ENCODE assay signal across 18 mouse cellular contexts in the genomic region with DNA sequence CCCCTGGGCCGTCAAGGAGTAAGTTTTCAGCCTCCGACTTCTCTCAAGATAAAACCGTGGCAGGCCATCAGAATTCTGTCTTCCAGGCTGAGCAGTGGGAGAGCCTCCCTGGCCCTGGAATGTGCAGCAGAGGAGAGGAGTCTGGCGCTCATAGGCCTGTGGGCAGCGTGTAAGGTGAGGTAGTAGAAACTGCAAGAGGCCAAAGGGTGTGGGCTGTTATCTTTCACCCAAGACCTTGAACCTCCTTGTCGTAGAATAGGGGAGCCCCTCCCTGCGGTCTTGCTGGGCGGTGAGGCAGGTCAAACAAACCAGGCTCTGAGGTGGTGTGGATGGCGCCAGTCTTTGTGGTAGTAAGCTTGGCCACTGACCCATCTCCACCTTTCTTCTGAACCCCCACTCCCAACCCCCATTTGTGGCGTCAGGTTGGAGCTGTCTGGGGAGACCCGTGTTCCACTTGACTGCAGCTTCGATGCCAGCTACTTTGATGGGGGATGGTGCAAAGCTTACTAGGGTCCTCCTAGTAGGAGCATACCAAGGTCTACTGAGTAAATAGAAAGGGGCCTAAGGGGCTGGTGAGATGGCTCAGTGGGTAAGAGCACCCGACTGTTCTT. TPM values are rescaled to one million over a fixed set of nuclear protein-coding genes. Genes with fewer than 3 reads are reported as not detected.
DNase-seq lines count a peak whose midpoint lies in the region; ATAC-seq lines count a peak whose summit lies in the region.
"Had no signal": no experiment of that assay in that cellular context is flagged by ENCODE, and none has a peak within 500 bp of the region (broad histone marks: within the 10 kb centered on the region; RNA-seq: fewer than 3 reads in every experiment).

No protein-coding gene starts in this region.

- DNase-seq in kidney, adult 9 months: no peak
- DNase-seq in thymus, postnatal 25 days: no peak
- no peak for DNase-seq in yolk sac, embryonic 10.5 days (ENCODE audit: low spot score)
- DNase-seq: adrenal gland, adult 8-10 months; cerebellum, adult 8-10 months; heart, adult 11 months; kidney, adult 8-10 months; lung, postnatal 4 days; right cerebral cortex, postnatal 14 days had no signal

- no peak overlapping the region for H3K9ac ChIP-seq in kidney, embryonic 14.5 days (ENCODE audit: low read depth, low read length)
- H3K9ac ChIP-seq in liver, embryonic 12.5 days: peak overlapping the region; percentile 42; the same call in 1 of the 2 replicates
- no peak overlapping the region for H3K9ac ChIP-seq in stomach, embryonic 15.5 days
- H3K9ac ChIP-seq: embryonic facial prominence, embryonic 13.5 days; forebrain, embryonic 13.5 days had no signal

- no peak overlapping the region for H3K4me3 ChIP-seq in kidney, embryonic 14.5 days (ENCODE audit: low read length)
- H3K4me3 ChIP-seq in liver, embryonic 12.5 days: 0 out of 2 replicates have a peak overlapping the region, but pooled peaks have one; percentile 3
- H3K4me3 ChIP-seq in stomach, embryonic 15.5 days (replicated peaks): no peak overlapping the region
- H3K4me3 ChIP-seq: embryonic facial prominence, embryonic 13.5 days; forebrain, embryonic 13.5 days; hindbrain, embryonic 13.5 days; midbrain, embryonic 13.5 days had no signal

- peak overlapping the region; percentile 79; the same call in 1 of the 2 replicates for H3K27ac ChIP-seq in kidney, embryonic 14.5 days (ENCODE audit: low read depth, low read length)
- H3K27ac ChIP-seq in liver, embryonic 12.5 days: peak overlapping the region; percentile 59
- no peak overlapping the region for H3K27ac ChIP-seq in stomach, embryonic 15.5 days
- H3K27ac ChIP-seq: embryonic facial prominence, embryonic 13.5 days; forebrain, embryonic 13.5 days; hindbrain, embryonic 13.5 days; midbrain, embryonic 13.5 days had no signal

- H3K4me2 ChIP-seq in kidney, embryonic 14.5 days (replicated peaks; ENCODE audit: low read depth, low read length): no peak overlapping the region; the same call in 1 of the 2 replicates
- peak overlapping the region; percentile 57 for H3K4me2 ChIP-seq in liver, embryonic 12.5 days
- no peak overlapping the region for H3K4me2 ChIP-seq in stomach, embryonic 15.5 days
- H3K4me2 ChIP-seq: embryonic facial prominence, embryonic 13.5 days; forebrain, embryonic 13.5 days; hindbrain, embryonic 13.5 days; midbrain, embryonic 13.5 days had no signal

- H3K27me3 ChIP-seq in kidney, embryonic 14.5 days (ENCODE audit: control insufficient read depth, insufficient read depth, low read length): no peaks in the 10 kb centered on the region
- H3K27me3 ChIP-seq in liver, embryonic 12.5 days (replicated peaks): no peaks in the 10 kb centered on the region
- no peaks in the 10 kb centered on the region for H3K27me3 ChIP-seq in stomach, embryonic 15.5 days (replicated peaks)
- H3K27me3 ChIP-seq: embryonic facial prominence, embryonic 13.5 days; forebrain, embryonic 13.5 days; hindbrain, embryonic 13.5 days; midbrain, embryonic 13.5 days had no signal

- H3K9me3 ChIP-seq in kidney, embryonic 14.5 days (ENCODE audit: control insufficient read depth, low read length): no peaks in the 10 kb centered on the region
- H3K9me3 ChIP-seq in liver, embryonic 12.5 days (replicated peaks): no peaks in the 10 kb centered on the region
- no peaks in the 10 kb centered on the region for H3K9me3 ChIP-seq in stomach, embryonic 15.5 days
- H3K9me3 ChIP-seq: embryonic facial prominence, embryonic 13.5 days; forebrain, embryonic 13.5 days; hindbrain, embryonic 13.5 days; midbrain, embryonic 13.5 days had no signal

- peak; percentile 81 for ATAC-seq in kidney, embryonic 14.5 days (ENCODE audit: low FRiP score, low TSS enrichment)
- ATAC-seq in erythroblast, adult 5-6 weeks (replicated peaks; ENCODE audit: low FRiP score, poor library complexity, severe bottlenecking): peak; percentile 63
- ATAC-seq in liver, embryonic 12.5 days: peak; percentile 82
- ATAC-seq in stomach, embryonic 15.5 days (ENCODE audit: insufficient read depth, low FRiP score, low read depth): peak; percentile 71
- ATAC-seq in granulocyte monocyte progenitor cell, adult 5-6 weeks (replicated peaks; ENCODE audit: poor library complexity, severe bottlenecking): no peak
- ATAC-seq: forebrain, embryonic 13.5 days; midbrain, embryonic 13.5 days had no signal

- whole genome bisulfite sequencing in kidney, embryonic 14.5 days: 32% methylated on average over 13 of the region's 13 CpGs
- WGBS in liver, embryonic 12.5 days (ENCODE audit: insufficient replicate concordance): 50% methylated on average over 13 of the region's 13 CpGs
- 60% methylated on average over 13 of the region's 13 CpGs for WGBS in stomach, embryonic 15.5 days

- H3K36me3 ChIP-seq in kidney, embryonic 14.5 days (ENCODE audit: control insufficient read depth, insufficient read depth, low read length): peaks cover 22% of the 10 kb centered on the region
- H3K36me3 ChIP-seq in liver, embryonic 12.5 days: peaks cover 28% of the 10 kb centered on the region
- peaks cover 18% of the 10 kb centered on the region for H3K36me3 ChIP-seq in stomach, embryonic 15.5 days

- H3K4me1 ChIP-seq in kidney, embryonic 14.5 days (ENCODE audit: control insufficient read depth, insufficient read depth, low read length): peaks cover 32% of the 10 kb centered on the region
- H3K4me1 ChIP-seq in liver, embryonic 12.5 days: peaks cover 44% of the 10 kb centered on the region
- no peaks in the 10 kb centered on the region for H3K4me1 ChIP-seq in stomach, embryonic 15.5 days
- H3K4me1 ChIP-seq: embryonic facial prominence, embryonic 13.5 days; forebrain, embryonic 13.5 days; hindbrain, embryonic 13.5 days; midbrain, embryonic 13.5 days had no signal

RNA-seq across cellular contexts. Expression of gene C1qtnf12, which starts 7.0 kb away (rescaled TPM):
- 129 and 142 TPM in 2 replicates for polyA plus RNA-seq in kidney, embryonic 14.5 days (2014; fragmentation: Nextera tagmentation; extraction: Ambion mirVana)
- total RNA-seq in erythroblast, adult 5-6 weeks (2015; ENCODE audit: low replicate concordance): 99.9 and 100 TPM in 2 replicates
- total RNA-seq in erythroblast, adult 5-6 weeks (2017; ENCODE audit: low replicate concordance): 21.5 and 35.8 TPM in 2 replicates
- polyA plus RNA-seq in liver, embryonic 12.5 days (2016; fragmentation: Nextera tagmentation; extraction: Ambion mirVana): 45.0 and 48.8 TPM in 2 replicates
- polyA plus RNA-seq in stomach, embryonic 15.5 days (2015; fragmentation: Nextera tagmentation; extraction: Ambion mirVana): 46.2 and 49.1 TPM in 2 replicates
- 15.4 and 32.2 TPM in 2 replicates for total RNA-seq in granulocyte monocyte progenitor cell, adult 5-6 weeks (2014; fragmentation: Nextera tagmentation)
- total RNA-seq in granulocyte monocyte progenitor cell, adult 5-6 weeks (2017): 10.6 and 11.0 TPM in 2 replicates

RNA-seq across cellular contexts. Expression of gene B3galt6, which starts 23.3 kb away (rescaled TPM):
- polyA plus RNA-seq in kidney, embryonic 14.5 days (2014; fragmentation: Nextera tagmentation; extraction: Ambion mirVana): 20.0 and 20.8 TPM in 2 replicates
- 1.0 and 4.4 TPM in 2 replicates for total RNA-seq in erythroblast, adult 5-6 weeks (2015; ENCODE audit: low replicate concordance)
- total RNA-seq in erythroblast, adult 5-6 weeks (2017; ENCODE audit: low replicate concordance): 1.2 and 1.4 TPM in 2 replicates
- polyA plus RNA-seq in liver, embryonic 12.5 days (2016; fragmentation: Nextera tagmentation; extraction: Ambion mirVana): 8.2 and 8.7 TPM in 2 replicates
- polyA plus RNA-seq in stomach, embryonic 15.5 days (2015; fragmentation: Nextera tagmentation; extraction: Ambion mirVana): 14.4 and 14.6 TPM in 2 replicates
- 6.4 and 6.6 TPM in 2 replicates for total RNA-seq in granulocyte monocyte progenitor cell, adult 5-6 weeks (2014; fragmentation: Nextera tagmentation)
- total RNA-seq in granulocyte monocyte progenitor cell, adult 5-6 weeks (2017): 10.3 and 10.7 TPM in 2 replicates

RNA-seq across cellular contexts. Expression of gene Sdf4, which starts 23.5 kb away (rescaled TPM):
- polyA plus RNA-seq in kidney, embryonic 14.5 days (2014; fragmentation: Nextera tagmentation; extraction: Ambion mirVana): 131 and 165 TPM in 2 replicates
- total RNA-seq in erythroblast, adult 5-6 weeks (2015; ENCODE audit: low replicate concordance): 11.1 and 16.7 TPM in 2 replicates
- 101 and 127 TPM in 2 replicates for total RNA-seq in erythroblast, adult 5-6 weeks (2017; ENCODE audit: low replicate concordance)
- polyA plus RNA-seq in liver, embryonic 12.5 days (2016; fragmentation: Nextera tagmentation; extraction: Ambion mirVana): 93.4 and 93.9 TPM in 2 replicates
- polyA plus RNA-seq in stomach, embryonic 15.5 days (2015; fragmentation: Nextera tagmentation; extraction: Ambion mirVana): 154 and 168 TPM in 2 replicates
- total RNA-seq in granulocyte monocyte progenitor cell, adult 5-6 weeks (2014; fragmentation: Nextera tagmentation): 62.0 and 73.4 TPM in 2 replicates
- 174 and 182 TPM in 2 replicates for total RNA-seq in granulocyte monocyte progenitor cell, adult 5-6 weeks (2017)

RNA-seq across cellular contexts. Expression of gene Ube2j2, which starts 25.5 kb away (rescaled TPM):
- polyA plus RNA-seq in kidney, embryonic 14.5 days (2014; fragmentation: Nextera tagmentation; extraction: Ambion mirVana): 121 and 127 TPM in 2 replicates
- total RNA-seq in erythroblast, adult 5-6 weeks (2015; ENCODE audit: low replicate concordance): 9.4 and 19.4 TPM in 2 replicates
- 25.6 and 41.3 TPM in 2 replicates for total RNA-seq in erythroblast, adult 5-6 weeks (2017; ENCODE audit: low replicate concordance)
- 106 and 111 TPM in 2 replicates for polyA plus RNA-seq in liver, embryonic 12.5 days (2016; fragmentation: Nextera tagmentation; extraction: Ambion mirVana)
- polyA plus RNA-seq in stomach, embryonic 15.5 days (2015; fragmentation: Nextera tagmentation; extraction: Ambion mirVana): 100 and 102 TPM in 2 replicates
- 68.8 and 78.6 TPM in 2 replicates for total RNA-seq in granulocyte monocyte progenitor cell, adult 5-6 weeks (2014; fragmentation: Nextera tagmentation)
- 81.6 and 84.8 TPM in 2 replicates for total RNA-seq in granulocyte monocyte progenitor cell, adult 5-6 weeks (2017)

RNA-seq across cellular contexts. Expression of gene Tnfrsf4, which starts 44.5 kb away (rescaled TPM):
- 0.76 and 0.77 TPM in 2 replicates for polyA plus RNA-seq in kidney, embryonic 14.5 days (2014; fragmentation: Nextera tagmentation; extraction: Ambion mirVana)
- total RNA-seq in erythroblast, adult 5-6 weeks (2015; ENCODE audit: low replicate concordance): 5.2 TPM in 1 of 2 replicates, not detected in the other
- 5.5 TPM in 1 of 2 replicates, not detected in the other for total RNA-seq in erythroblast, adult 5-6 weeks (2017; ENCODE audit: low replicate concordance)
- polyA plus RNA-seq in liver, embryonic 12.5 days (2016; fragmentation: Nextera tagmentation; extraction: Ambion mirVana): 0.39 and 0.60 TPM in 2 replicates
- 0.64 and 1.1 TPM in 2 replicates for polyA plus RNA-seq in stomach, embryonic 15.5 days (2015; fragmentation: Nextera tagmentation; extraction: Ambion mirVana)
- total RNA-seq in granulocyte monocyte progenitor cell, adult 5-6 weeks (2014; fragmentation: Nextera tagmentation): 2.2 TPM in 1 of 2 replicates, not detected in the other
- 1.1 TPM in 1 of 2 replicates, not detected in the other for total RNA-seq in granulocyte monocyte progenitor cell, adult 5-6 weeks (2017)
